Mouse (Mus musculus): ENCODE measurements around the gene Gm20865. TPM values are rescaled to one million over a fixed set of nuclear protein-coding genes. Genes with fewer than 3 reads are reported as not detected.

Gene Gm20865
- polyA plus RNA-seq (2014; fragmentation: Illumina TruSeq; extraction: RNeasy Lipid Tissue Mini Kit (QIAGEN cat#74804); ENCODE audit: low read depth, low replicate concordance): not detected

GRCm38 (mm10) chrY:21241275-21241674, at the start of gene Gm20865:
TSS of gene Gm20865 (plus strand) at chrY:21241575.

Other genes with a start within 250 kb of the Gm20865 start
- gene Gm29866, start 247.9 kb upstream of the Gm20865 start, polyA plus RNA-seq (2014; fragmentation: Illumina TruSeq; extraction: RNeasy Lipid Tissue Mini Kit (QIAGEN cat#74804); ENCODE audit: low read depth, low replicate concordance): not detected
- not detected for gene Gm20909, start 77.0 kb upstream of the Gm20865 start, polyA plus RNA-seq (2014; fragmentation: Illumina TruSeq; extraction: RNeasy Lipid Tissue Mini Kit (QIAGEN cat#74804); ENCODE audit: low read depth, low replicate concordance)